10 mouse cellular contexts compared by ENCODE assay signal in genomic region chr17:89297277-89298002, GRCm38 (mm10).
A peak's percentile ranks its signal among the peaks of the same experiment; 100 is the strongest.
DNase-seq lines count a peak whose midpoint lies in the region; ATAC-seq lines count a peak whose summit lies in the region.
"Had no signal": no experiment of that assay in that cellular context is flagged by ENCODE, and none has a peak within 500 bp of the region (broad histone marks: within the 10 kb centered on the region; RNA-seq: fewer than 3 reads in every experiment).

No protein-coding gene starts in this region.

- H3K9ac ChIP-seq in forebrain, embryonic 16.5 days (replicated peaks; ENCODE audit: low read depth, low read length) = no peak overlapping the region
- H3K9ac ChIP-seq: liver, postnatal 0 days had no signal

- no peaks in the 10 kb centered on the region for H3K36me3 ChIP-seq in forebrain, embryonic 16.5 days (ENCODE audit: control insufficient read depth, insufficient read depth)

- ATAC-seq in forebrain, embryonic 16.5 days = peak; percentile 89
- ATAC-seq: liver, postnatal 0 days had no signal

- WGBS in forebrain, embryonic 16.5 days = 11% methylated on average over 4 of the region's 4 CpGs

- H3K4me3 ChIP-seq in forebrain, embryonic 16.5 days (replicated peaks; ENCODE audit: low read length) = no peak overlapping the region

- H3K27ac ChIP-seq in forebrain, embryonic 16.5 days (ENCODE audit: low read length) = no peak overlapping the region

- no peaks in the 10 kb centered on the region for H3K27me3 ChIP-seq in forebrain, embryonic 16.5 days (replicated peaks; ENCODE audit: control insufficient read depth, insufficient read depth, low read length)

- peaks cover 5% of the 10 kb centered on the region for H3K4me1 ChIP-seq in forebrain, embryonic 16.5 days (replicated peaks; ENCODE audit: control insufficient read depth, insufficient read depth, low read length)

- no peaks in the 10 kb centered on the region for H3K9me3 ChIP-seq in forebrain, embryonic 16.5 days (ENCODE audit: control insufficient read depth, low read length)

- DNase-seq in kidney, postnatal 10 days = peak; percentile 5
- DNase-seq in kidney, adult 8-10 months = no peak
- DNase-seq in brain, adult 2 months (ENCODE audit: low read depth, low spot score) = peak; percentile 30
- DNase-seq in layer of hippocampus, postnatal 36 days = peak; percentile 11 to 12
- no peak for DNase-seq in heart, adult 11 months
- DNase-seq in urinary bladder, adult 18-20 months (ENCODE audit: low spot score in 2 of 2) = no peak
- no peak for DNase-seq in urinary bladder, postnatal 25 days (ENCODE audit: low spot score)
- DNase-seq: adrenal gland, postnatal 25 days; liver, postnatal 0 days had no signal

- no peak overlapping the region for H3K4me2 ChIP-seq in forebrain, embryonic 16.5 days (ENCODE audit: low read length)

Comparison
In these comparisons a context has a peak if more than half of its experiments do, and no peak if none do; other contexts are left out.
1. DNase-seq: peak in kidney, postnatal 10 days (single experiment), brain, adult 2 months (single experiment) and layer of hippocampus, postnatal 36 days (2 of 2); none in kidney, adult 8-10 months (0 of 2), heart, adult 11 months (single experiment), urinary bladder, adult 18-20 months (0 of 2) and urinary bladder, postnatal 25 days (single experiment).